Mouse (Mus musculus) right cerebral cortex, postnatal 14 days (tissue): Measurements from ENCODE around the gene Wasf3.
A peak's percentile ranks its signal among the peaks of the same experiment; 100 is the strongest.

Source experiments
- DNase-seq: peaks from one replicate; pipeline ENCODE4 v3.0.0; 2022

Gene Wasf3

DNA sequence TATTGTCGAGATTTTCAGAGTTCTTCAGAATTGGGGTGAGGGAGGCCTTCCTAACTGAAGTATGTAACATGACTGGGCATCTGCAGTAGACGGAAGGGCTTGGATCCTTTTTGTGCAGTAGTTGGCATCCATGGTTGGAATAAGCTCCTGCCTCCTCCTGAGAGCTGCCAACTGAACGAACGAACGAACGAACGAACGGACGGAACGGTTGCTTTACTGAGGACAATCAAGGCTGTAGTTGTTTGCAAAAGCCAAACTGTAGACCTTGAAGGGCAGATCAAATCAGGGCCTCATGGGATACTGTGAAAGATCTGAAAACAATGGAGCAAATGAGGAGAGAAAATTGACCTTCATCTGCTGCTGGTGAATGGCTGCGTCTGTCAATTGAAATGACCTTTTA lies 17.5 kb downstream of the Wasf3 start:
- no peak for DNase-seq

DNA sequence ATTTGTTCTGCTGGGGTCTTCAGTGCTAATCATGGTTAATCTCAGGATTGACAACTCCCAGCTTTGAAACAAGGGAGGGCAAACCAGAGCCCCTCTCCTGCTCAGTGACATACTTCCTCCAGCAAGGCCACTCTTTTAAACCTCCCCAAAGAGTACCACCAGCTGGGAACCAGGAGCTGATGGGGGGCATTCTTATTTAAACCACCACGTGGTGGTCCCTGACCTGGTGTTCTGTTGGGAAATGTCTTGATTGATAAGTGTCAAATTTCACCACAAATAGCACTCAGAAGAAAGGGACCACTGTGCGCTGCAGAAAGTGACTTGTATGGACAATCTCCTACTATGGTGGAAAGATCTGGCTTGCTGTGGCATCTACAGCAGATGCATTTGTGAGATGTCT lies 19.1 kb downstream of the Wasf3 start:
- DNase-seq, result no peak

DNA sequence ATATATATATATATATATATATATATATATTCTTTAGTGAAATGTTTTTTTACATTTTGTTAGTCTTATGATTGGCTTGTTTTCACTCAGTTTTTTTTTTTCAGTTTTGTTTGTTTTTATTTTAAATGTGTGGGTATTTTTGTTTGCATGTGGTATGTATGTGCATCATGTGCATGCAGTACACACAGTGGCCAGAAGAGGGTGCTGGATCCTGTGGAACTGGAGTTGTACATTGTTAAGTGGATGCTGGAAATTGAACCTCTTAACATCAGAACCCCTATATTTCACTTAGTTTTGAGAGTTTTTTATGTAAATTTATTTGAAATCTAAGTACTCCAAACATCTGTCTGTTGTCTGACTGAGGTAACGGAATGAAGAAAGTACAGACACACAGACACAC lies 21.3 kb downstream of the Wasf3 start:
- no peak for DNase-seq

DNA sequence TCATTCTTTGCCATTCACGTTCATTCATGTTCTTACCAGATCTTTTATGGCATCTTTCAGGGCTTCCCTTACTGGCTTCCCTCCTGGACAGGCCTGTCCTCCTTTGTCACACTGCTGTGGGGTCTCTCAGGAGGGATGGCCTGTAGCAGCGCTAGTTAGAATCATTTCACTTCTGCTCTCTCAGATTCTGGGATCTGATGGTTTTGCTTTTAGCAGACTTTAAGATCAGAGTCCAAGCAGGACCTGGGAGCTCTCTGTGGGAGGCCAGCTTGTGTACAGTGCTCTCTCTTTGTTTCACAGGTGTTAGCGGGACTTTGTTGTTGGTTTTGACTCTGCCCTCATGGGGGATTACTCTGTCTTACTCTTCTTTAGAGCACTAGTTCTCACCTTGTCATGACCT lies 23.0 kb downstream of the Wasf3 start:
- no peak for DNase-seq

DNA sequence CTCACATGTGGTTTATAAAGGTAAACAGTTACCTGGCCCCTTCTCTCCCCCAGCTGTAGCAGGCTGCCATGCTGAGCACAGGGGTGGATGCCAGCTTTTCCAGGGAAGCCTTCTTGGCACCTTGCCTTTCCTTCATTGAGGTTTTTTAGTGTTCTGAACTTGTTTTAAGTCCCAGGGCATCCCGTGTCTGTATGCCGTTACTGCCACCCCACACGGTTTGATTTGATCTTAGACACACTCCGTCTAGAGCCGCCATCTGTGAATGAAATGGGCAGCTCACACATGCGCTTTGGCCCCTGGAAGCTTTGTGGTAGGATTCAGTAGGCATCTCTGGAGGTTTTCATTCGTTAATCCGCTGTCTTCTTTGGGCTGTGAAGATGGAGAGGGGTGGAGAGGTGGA lies 23.8 kb downstream of the Wasf3 start:
- no peak for DNase-seq

DNA sequence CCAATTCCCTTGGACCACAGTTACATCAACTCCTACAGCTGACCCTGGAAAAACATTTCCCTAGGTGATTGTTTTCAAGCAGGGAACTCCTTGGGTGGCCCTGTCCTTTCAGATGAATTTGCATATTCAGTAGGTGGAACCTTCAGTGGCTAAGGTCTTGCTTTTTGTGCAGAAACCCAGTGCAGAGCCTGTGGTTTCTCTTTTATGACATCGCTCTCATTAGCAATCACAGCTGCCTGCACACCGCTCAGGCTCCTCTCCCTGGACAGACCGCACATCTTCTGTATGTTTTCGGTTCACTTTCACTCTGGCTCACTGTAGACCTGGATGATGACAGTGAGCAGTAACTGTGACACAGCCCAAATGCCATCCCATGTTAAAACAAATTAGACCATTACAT lies 26.0 kb downstream of the Wasf3 start:
- no peak for DNase-seq

DNA sequence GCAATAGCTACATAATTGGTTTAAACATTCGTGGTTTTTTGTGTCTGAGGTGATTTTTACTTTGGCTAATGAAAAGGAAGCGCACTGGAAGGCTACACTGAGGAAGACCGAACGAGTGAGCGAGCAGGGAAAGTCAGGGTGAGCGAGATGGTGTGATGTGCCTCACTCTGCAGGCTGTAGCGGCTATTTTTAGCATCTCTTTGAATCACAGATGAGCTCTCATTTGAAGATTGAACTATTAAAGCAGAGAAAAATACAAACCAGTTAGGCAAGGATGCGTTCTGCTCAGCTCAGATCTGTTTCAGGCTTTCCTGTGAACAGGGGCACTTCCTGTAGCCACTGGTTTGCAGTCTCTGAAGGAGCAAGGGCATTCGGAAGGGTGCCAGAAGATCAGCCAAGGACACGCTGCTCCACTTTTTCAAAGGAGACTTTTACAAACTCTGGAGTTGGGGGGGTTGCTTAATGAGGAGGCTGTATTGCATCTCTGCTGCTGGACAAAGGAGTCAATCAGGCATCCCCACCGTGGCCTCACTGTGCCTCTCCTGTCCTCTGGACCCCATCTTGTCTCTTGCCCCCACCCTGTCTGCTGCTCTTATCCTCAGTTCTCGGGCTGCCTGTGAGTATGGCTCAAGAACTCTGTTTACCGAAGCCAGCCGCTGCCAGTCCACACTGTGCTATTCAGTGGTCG lies 28.1 kb downstream of the Wasf3 start:
- peak; percentile 56 for DNase-seq

DNA sequence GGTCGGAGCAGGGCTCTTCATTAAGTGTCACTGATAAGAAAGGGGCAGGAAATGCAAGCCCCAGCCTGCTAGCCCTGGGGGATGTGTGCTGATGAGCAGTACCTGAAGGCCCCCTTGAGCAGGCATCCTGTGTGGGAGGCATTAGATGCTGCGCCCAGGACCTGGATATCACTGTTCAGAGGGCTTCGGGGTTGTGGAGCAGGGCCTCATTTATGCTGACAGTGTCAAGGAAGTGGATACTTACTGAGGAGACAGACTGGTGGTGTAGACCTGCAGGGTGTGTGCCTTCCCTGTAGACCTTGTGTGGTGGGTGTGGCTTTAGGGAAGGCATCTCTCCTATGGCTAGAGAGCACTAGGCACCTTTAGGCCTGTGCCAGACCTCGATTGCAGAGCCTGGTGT lies 29.8 kb downstream of the Wasf3 start:
- DNase-seq, result no peak

DNA sequence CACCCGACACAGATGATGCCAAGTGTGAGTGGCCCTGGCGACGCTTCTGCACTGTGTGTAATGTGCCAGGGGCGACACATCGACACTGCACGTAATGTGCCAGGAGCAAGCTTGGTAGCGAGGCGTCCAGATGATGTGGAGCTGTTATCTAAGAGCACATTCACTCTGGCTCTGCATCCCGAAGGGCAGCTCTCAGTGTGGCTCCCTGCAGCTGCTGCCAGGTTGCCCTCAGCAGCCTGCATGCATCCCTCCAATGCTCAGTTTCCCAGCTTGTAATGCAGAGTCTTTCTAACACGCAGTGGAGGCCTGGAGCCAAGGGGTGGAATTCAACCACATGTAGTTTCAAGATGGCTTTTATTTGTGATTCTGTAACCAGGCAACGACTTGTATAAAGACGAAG lies 30.4 kb downstream of the Wasf3 start:
- peak; percentile 29 for DNase-seq

DNA sequence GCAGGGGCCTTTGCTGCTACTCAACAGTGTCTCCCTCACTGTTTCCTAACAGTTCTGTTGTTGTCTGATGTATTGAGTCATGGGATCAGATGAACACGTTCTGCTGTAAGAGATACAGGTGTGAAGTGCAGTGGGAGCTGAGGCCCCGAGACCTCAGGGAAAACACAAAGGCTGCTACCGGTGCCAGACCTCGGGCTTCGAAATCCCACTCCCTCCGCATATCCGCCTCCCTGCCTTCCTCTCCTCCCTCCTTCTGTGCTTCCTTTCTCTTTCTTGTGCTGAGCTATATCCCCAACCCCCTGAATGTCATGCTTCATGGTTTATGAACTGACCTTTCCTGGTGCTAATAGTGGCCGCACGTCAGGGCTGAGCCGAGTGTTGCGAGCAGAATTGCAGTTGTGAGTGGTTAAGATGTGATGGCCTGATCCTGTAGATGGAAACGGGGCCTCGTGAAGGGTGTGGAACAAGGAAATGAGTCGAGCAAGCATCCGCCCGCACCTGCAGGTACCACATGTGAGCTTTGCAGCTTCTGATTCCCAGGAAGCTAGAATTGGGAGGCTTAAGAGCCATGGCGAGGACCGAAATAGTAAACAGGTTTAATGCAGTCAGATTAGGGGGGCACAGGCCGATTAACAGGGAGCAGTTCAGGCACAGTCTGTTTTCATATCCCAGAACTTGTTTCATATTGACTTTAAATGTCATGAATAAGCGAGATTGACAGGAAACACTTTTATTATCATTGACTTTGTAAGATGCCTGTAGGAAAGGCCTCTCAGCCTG lies 31.7 kb downstream of the Wasf3 start:
- no peak for DNase-seq

DNA sequence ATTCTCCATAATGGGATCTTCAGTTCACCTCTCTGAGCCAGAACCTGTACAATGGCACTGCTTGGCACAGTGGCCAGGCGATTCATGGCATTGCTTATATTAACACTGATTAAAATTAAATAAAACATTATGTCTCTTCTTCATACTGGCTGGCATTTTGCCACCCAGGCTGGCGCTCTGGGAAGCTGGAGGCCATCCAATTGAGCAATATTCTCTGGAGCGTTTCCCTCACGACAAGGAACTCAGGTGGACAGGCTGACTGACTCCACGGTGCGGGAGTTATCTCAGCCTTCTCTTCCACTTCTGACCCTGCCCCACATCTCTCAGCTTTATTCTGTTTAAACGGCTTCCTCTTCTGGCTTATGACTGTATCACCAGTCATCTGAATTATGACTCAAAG lies 33.3 kb downstream of the Wasf3 start:
- no peak for DNase-seq

DNA sequence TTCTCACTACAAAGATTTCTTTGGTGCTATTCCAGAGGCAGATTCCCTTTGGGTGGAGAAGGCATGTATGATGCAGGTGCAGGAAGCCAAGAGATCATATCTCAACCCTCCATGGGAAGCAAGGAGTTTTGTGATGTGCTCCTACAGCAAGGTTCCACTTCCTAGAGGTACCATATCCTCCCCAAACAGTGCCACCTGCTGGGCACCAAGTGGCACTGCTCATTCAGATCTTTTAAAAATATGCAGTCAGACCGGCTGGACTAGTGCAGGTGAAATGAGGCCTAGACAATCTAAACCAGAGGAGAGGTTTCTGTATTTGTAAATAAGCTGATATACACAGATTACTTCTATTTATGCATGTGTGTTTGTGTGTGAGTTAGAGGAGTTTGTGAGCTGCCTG lies 35.3 kb downstream of the Wasf3 start:
- DNase-seq, result no peak

DNA sequence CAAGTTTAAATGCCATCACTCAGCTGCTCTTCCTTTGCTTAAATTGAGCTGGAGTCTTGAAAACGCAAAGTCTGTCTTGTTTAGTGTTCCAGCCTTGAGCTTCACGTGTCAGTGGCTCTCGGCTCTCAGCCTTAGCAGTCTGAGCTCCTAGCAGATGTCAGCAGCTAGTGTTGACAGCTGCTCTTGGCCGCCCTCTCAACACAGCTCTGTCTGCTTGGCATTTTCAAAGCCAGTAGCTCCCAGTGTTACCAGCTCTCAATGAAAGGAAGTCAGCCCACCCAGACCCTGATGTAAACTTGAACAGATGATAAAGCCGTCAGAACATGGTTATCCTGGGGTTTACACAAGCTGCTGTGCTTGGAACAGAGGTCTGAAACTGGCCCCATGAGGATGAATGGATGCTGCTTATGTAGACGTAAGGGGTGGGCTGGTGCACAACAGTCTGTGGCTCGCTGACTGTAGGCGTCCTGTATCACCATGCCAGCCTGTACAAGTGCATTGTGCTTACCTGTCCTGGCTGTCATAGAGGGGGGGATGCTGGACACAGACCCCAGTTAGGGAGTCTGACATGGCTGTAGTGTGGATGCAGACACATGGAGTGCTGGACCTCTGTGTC lies 40.0 kb downstream of the Wasf3 start:
- DNase-seq, result peak; percentile 49

DNA sequence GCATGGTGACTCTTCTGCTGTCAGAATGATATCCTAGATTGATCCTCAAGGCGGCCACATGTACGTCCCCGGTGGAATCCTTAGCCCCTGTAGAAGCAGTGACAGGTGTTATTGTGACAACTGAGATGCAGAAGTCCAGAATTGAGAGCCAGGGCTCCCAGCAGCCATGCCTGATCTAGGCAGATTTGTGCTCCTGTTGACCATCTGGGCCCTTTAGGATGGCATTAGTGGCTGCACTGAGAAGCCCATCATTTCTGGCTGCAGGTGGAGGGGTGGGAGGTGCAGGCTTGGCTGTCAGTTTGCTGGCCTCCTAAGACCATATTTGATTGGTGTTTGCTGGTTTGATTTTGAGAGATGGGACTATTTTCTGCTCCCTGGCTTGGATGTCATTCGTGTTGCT lies 40.9 kb downstream of the Wasf3 start:
- DNase-seq, result no peak

DNA sequence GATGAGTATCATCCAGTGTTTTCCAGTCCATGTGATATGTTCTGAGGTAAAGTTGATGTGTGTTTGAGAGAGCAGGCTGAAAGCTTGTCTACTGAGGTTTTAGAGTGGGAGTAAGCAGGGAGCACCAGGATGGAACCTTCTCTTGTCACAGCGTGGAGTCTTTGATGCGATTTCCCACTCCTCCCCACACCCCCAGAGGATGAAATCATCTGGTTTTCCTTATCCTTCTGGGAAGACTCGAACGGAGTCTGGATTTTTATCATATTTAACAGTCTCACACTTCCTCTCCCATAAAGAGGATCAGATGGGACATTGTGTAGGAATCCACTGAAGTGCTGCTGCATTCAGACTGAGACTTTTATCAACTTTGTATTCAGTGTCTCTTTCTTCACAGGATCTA lies 43.3 kb downstream of the Wasf3 start:
- no peak for DNase-seq

DNA sequence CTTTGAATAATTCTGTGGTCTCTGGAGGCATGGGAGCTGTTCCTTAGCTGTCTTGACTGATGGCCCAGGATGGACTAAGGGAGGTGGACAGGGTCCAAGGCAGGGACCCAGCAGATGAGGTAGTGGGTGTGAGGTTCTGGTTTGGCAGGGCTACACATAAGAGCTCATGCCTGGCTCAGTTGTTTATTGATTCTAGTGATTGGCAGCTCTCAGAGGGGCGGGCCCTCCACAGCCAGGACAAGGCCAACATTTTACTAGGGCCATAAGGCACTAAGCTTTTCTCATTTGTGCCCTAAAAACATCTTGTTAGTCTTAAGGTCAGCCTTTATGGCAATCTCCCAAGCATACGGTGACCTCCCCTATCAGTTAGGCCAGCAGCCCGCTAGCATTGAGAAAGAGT lies 47.0 kb downstream of the Wasf3 start:
- DNase-seq, result no peak

DNA sequence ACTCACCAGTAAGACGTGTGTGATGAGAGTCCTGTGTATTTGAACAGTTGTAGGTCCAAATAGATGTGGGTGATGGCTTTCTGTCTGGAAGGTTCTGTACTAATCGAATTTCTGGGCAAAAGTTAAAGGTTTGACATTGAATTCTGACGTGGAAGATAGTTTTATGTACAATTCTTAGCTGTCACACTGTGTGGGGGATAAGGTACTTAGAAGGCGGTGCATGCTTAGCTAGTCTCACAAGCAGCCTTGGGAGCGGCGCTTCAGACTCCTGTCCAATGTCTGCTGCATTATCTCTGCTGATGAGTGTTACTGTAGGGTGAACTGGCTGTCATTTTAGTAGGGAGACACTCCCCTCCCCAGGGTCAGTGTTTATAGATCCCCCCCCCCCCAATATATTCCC lies 47.7 kb downstream of the Wasf3 start:
- no peak for DNase-seq

DNA sequence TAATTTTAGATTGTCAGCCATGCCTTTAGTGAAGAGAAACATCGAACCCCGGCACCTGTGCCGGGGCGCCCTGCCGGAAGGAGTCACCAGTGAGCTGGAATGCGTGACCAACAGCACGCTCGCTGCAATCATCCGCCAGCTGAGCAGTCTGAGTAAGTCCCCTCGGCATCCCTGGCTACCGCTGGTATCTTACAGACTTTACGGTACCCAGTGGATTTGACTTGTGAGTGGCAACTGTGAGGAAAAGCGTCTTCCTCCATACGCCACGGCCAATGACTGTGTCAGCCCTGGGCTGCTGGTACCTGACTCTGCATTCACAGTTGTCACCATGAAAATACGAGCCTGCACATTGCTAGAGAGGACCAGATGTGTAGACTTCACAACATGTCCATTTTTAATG lies 50.5 kb downstream of the Wasf3 start:
- DNase-seq, result no peak

DNA sequence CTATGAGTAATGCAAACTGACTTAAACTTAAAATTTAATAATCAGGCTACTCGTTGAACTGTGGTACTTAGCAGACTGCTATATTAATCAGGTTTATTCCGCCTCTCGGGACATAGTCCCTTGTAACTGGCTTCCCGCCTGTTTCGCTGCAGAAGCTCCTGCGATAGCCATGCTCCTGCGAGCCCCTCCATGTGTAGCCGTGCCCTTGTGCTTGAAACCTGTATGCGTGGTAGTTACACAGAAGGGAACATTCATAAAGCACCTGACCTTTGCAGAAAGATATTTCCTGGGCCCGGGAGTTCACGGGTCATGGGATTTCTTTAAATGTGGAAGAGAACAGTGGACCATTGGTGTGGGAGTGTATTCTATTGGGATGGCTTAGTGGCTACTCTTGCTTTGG lies 52.0 kb downstream of the Wasf3 start:
- no peak for DNase-seq

DNA sequence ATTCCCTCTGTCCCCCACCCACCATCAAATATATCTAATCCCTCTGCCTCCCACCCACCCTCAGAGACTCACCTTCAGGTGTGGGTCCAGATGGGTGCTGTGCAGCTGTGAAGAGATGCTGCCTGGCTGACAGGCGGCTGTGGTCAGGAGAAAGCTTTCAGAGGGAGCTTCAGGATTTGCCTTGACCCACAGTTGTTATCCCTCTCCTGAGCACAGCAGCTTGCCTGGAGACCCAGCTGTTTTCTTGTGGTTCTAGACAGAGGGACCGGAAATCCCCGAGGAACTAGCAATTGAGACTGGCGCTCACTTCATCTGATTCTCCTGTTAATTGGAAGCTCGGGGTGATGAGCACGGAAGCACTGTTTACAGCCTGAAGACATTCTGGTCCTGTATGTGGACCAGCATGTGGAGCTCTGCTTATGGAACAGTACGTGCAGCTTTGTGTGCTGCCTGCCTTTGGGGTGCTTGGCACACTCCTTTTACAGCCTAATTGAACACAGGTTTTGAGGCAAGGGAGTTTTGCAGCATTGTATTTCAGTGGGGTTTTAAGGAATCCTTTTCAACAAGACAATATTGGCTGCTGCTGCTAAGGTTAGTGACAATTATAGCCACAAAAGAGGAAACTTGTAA lies 54.5 kb downstream of the Wasf3 start:
- no peak for DNase-seq

DNA sequence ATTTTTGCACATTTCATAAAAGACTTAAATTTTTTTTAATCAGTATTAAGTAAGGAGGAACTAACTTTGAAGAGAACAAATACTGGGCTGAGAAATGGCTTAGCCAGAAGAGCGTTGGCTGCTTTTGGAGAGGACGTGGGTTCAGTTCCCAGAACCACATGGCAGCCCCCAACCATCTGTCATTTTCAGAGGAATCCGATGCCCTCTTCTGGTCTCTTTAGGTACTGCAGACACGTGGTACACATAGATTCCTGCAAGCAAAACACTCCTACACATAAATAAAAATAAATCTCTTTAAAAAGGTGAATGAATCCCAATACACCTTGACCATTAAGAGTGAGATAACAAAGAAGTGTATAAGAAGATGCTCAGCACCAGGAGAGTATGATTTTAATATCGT lies 55.5 kb downstream of the Wasf3 start:
- DNase-seq, result no peak

DNA sequence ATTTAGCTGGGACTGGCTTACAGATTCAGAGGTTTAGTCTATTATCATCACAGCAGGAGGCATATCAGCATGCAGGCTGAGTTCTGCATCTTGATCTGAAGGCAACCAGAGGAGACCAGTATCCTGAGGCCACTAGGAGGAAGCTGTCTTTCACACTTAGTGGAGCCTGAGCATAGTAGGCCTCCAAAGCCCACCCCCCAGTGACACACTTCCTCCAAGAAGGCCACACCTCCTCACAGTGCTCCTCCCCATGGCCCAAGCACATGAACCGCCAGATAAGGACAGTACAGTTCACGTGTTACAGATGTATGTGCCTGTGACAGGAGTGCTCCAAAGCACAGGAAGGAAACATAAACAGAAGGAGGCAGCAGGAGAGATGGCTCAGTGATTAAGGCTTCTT lies 58.0 kb downstream of the Wasf3 start:
- DNase-seq, result no peak

DNA sequence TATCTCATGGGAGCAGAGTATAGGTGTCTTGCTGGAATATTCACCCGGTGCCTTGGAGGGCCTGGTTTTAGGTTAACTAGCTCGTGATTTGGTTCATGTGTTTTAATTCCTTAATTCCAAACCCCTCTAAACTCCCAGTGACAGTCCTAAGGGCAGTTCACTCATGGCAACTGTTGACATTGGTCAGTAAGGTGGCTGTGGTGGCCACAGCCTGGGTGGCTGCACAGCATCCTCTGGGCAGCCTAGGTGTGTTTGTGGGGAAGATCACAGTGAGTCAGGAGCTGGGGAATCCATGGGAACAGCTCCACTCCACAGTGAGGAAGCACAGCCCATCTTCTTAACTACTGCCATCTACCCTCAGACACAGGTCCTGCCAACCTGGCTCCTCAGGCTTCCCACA lies 61.8 kb downstream of the Wasf3 start:
- DNase-seq, result no peak
